Mouse (Mus musculus) megakaryocyte, embryonic 14.5 days (primary cell): ENCODE measurements around the gene Vps39.

Experiments used
- FLI1 ChIP-seq: IDR thresholded peaks from 2 replicates; pipeline ENCODE4 v1.6.1; 2012; ENCODE audit warnings: low read length, inconsistent platforms, mixed read lengths
- GATA1 ChIP-seq: IDR thresholded peaks from 3 replicates; pipeline ENCODE4 v1.6.1; 2012; ENCODE audit warnings: mixed read lengths, low read length, inconsistent platforms, borderline replicate concordance

DNA sequence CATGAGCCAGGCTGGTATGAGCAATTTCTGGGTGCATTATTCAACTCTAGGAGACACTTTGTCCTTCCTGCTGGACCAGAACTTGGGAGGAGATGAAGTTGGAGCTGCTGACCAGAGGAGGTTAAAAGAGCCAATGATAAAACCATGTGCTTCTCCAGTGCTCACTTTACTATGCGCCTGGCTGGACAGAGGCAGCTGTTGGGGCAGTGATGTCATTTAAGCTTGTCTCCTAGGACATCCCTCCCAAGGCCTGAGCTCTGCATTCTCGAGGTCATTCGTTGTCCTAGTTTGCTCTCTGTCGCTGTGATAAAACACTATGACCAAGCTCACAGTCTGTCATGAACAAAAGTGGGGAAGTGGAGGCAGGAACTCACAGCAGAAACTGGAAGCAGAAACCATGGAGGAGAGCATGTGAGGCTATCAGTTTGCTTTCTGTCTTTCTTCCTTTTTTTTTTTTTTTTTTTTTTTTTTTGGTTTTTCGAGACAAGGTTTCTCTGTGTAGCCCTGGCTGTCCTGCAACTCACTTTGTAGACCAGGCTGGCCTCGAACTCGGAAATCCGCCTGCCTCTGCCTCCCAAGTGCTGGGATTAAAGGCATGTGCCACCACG, 61.4 kb downstream of the Vps39 start:
- TF ChIP-seq GATA1 (no peak), FLI1 (no peak)
